Mouse (Mus musculus) kidney, adult 2 months (tissue): Measurements from ENCODE around the gene Iqsec1. TPM values are rescaled to one million over a fixed set of nuclear protein-coding genes. Genes with fewer than 3 reads are reported as not detected.

Source experiments
- DNase-seq: peaks from one replicate; pipeline ENCODE4 v3.0.0; 2021
- H3K27ac ChIP-seq: fragments of 200-500 bp; 2 replicates; pipeline ENCODE4 v1.5.1; 2012; ENCODE audit warnings: low read depth, low read length, control low read depth, inconsistent platforms; ENCODE audit not compliant: insufficient read depth
- H3K27me3 ChIP-seq: fragments of 200-500 bp; replicated peaks from 2 replicates; pipeline ENCODE4 v1.6.1; 2012; ENCODE audit warnings: mild to moderate bottlenecking, moderate library complexity, low read length, inconsistent platforms; ENCODE audit not compliant: control insufficient read depth, insufficient read depth
- H3K36me3 ChIP-seq: fragments of 200-500 bp; 2 replicates; pipeline ENCODE4 v1.6.1; 2012; ENCODE audit warnings: mild to moderate bottlenecking, moderate library complexity, low read length, inconsistent platforms; ENCODE audit not compliant: control insufficient read depth, insufficient read depth
- H3K4me1 ChIP-seq: fragments of 200-500 bp; 2 replicates; pipeline ENCODE4 v1.6.1; 2011; ENCODE audit warnings: low read length; ENCODE audit not compliant: control insufficient read depth, insufficient read depth
- H3K4me3 ChIP-seq: fragments of 200-500 bp; 2 replicates; pipeline ENCODE4 v1.5.1; 2011; ENCODE audit warnings: mild to moderate bottlenecking, low read depth, low read length, control low read depth; ENCODE audit not compliant: insufficient read depth
- CTCF ChIP-seq: fragments of 200-500 bp; conservative IDR thresholded peaks from 2 replicates; pipeline ENCODE4 v1.5.1; 2011; ENCODE audit warnings: low read depth, mild to moderate bottlenecking, control low read depth, low read length, moderate library complexity, mixed read lengths; ENCODE audit not compliant: insufficient read depth, insufficient read length
- POLR2A ChIP-seq: fragments of 200-500 bp; IDR thresholded peaks from one replicate; pipeline ENCODE4 v1.6.1; 2011; ENCODE audit warnings: low read depth, low read length, control low read depth
- WGBS: fragments of 180-500 bp; shearing (Covaris S2); methylation state at CpG from one replicate; pipeline ENCODE4 v1.1.7; 2018; 5-methylcytosine and 5-hydroxymethylcytosine counted together
- polyA plus RNA-seq: library from polyadenylated mRNA; depleted of rRNA; stranded (reverse); fragments of >200 nt; gene quantifications from 2 replicates; pipeline ENCODE4 v1.2.3, GENCODE M21; 2012

Iqsec1 gene
- polyA plus RNA-seq, 1 experiment: 149 TPM

GRCm38 (mm10) chr6:90688742-90689141 lies 299.7 kb downstream of the Iqsec1 start:
- peak; percentile 50 for DNase-seq
- Histone ChIP-seq H3K27ac (0 out of 2 replicates have a peak overlapping the region, but pooled peaks have one; percentile 2), H3K36me3 (peaks cover 2% of the 10 kb centered on the region; the same call in 1 of the 2 replicates), H3K4me3 (no peak overlapping the region), H3K4me1 (peaks cover 15% of the 10 kb centered on the region), H3K27me3 (no peaks in the 10 kb centered on the region)
- WGBS: 27% methylated on average over 3 of the region's 3 CpGs
- no peak for TF ChIP-seq POLR2A
- no peak for TF ChIP-seq CTCF

GRCm38 (mm10) chr6:90688003-90688402 lies 300.5 kb downstream of the Iqsec1 start:
- Histone ChIP-seq H3K4me1 (peaks cover 20% of the 10 kb centered on the region), H3K36me3 (peaks cover 2% of the 10 kb centered on the region; the same call in 1 of the 2 replicates), H3K27me3 (no peaks in the 10 kb centered on the region), H3K4me3 (no peak overlapping the region), H3K27ac (no peak overlapping the region)
- TF ChIP-seq CTCF (no peak), POLR2A (no peak)
- WGBS: 95% methylated on average over 6 of the region's 6 CpGs
- DNase-seq: no peak

DNA sequence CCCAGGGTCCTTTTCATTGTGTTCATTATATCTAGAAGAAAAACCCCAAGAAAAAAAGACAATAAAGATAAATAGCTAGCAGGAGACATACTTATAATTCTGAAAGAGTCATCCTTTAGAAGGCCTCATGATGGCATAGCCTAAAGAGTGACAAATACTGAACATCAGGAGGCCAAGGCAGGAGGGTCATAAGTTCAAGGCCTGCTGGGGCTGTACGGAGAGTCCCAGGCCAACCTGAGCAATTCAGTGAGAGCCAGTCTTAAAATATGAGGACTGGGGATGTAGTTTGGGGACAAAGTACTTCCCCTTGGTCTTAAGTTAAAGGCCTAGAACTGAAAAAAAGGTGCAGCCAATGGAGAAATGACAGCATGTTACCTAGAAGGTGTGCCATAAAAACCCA lies 301.7 kb downstream of the Iqsec1 start:
- WGBS: 58% methylated on average over 1 of the region's 1 CpGs
- DNase-seq: no peak
- H3K36me3 ChIP-seq: peaks cover 2% of the 10 kb centered on the region; the same call in 1 of the 2 replicates

GRCm38 (mm10) chr6:90683831-90684532 lies 304.5 kb downstream of the Iqsec1 start:
- WGBS: 58% methylated on average over 3 of the region's 3 CpGs
- no peak overlapping the region for H3K27ac ChIP-seq

More for the DNA sequence above, 301.7 kb downstream of the Iqsec1 start:
- Histone ChIP-seq H3K4me1 (peaks cover 20% of the 10 kb centered on the region), H3K27me3 (no peaks in the 10 kb centered on the region), H3K4me3 (no peak overlapping the region), H3K27ac (no peak overlapping the region)
- TF ChIP-seq POLR2A (no peak), CTCF (no peak)

DNA sequence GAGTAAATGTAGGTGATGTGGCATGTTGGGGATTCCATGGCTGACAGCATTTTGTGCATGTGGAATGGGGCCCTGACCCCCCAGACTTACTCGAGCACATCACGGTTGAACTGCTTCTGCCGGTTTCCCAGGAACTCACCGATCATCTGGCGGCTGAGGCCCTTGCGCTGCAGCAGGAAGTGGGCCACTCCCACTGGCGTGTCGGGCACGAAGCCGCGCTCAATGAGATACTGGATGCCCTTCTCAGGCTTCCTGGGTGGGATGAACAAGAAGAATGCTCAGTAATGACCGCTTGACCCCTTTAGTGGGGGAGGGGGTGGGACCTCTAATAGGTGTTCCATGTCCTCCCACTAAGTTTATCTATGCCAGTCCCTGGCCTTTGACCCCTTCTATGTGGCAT lies 308.1 kb downstream of the Iqsec1 start:
- H3K4me3 ChIP-seq: no peak overlapping the region
- peak; percentile 24 for DNase-seq
- peaks cover 5% of the 10 kb centered on the region; the same call in 1 of the 2 replicates for H3K36me3 ChIP-seq
- TF ChIP-seq CTCF (no peak), POLR2A (no peak)
- no peak overlapping the region; the same call in 1 of the 2 replicates for H3K27ac ChIP-seq
- no peaks in the 10 kb centered on the region for H3K27me3 ChIP-seq
- H3K4me1 ChIP-seq: peaks cover 21% of the 10 kb centered on the region
- WGBS: 42% methylated on average over 12 of the region's 12 CpGs

More at GRCm38 (mm10) chr6:90683831-90684532, 304.5 kb downstream of the Iqsec1 start:
- peak; percentile 54 for DNase-seq
- TF ChIP-seq CTCF (no peak; the same call in 1 of the 2 replicates), POLR2A (no peak)
- Histone ChIP-seq H3K4me1 (peaks cover 20% of the 10 kb centered on the region), H3K36me3 (no peaks in the 10 kb centered on the region), H3K27me3 (no peaks in the 10 kb centered on the region), H3K4me3 (no peak overlapping the region)

GRCm38 (mm10) chr6:90678759-90679158 lies 309.7 kb downstream of the Iqsec1 start:
- Histone ChIP-seq H3K4me1 (peaks cover 10% of the 10 kb centered on the region), H3K36me3 (peaks cover 5% of the 10 kb centered on the region; the same call in 1 of the 2 replicates), H3K27ac (peak overlapping the region; percentile 36; the same call in 1 of the 2 replicates), H3K27me3 (no peaks in the 10 kb centered on the region), H3K4me3 (no peak overlapping the region)
- 67% methylated on average over 4 of the region's 4 CpGs for WGBS
- DNase-seq: peak; percentile 71
- TF ChIP-seq CTCF: no peak
- no peak for TF ChIP-seq POLR2A

DNA sequence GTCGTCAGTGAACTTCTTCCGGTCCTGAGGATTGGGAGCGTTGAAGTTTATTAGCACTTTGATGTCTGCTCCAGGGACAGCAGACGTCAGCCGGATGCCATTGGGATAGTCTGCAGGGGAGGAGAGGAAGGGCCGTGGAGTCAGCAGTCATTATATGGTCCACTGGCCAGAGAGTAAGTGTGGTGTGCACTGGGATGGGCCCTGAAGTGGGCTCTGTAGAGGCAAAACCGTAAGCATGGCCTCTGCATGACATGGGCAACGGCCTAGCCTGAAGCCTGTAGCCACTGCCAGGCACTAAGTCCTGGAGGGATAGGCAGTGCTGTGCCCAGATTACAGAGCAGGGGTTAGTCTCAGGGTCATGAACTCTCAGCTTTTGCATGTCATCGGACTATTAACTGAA lies 319.8 kb downstream of the Iqsec1 start:
- Histone ChIP-seq H3K4me1 (no peaks in the 10 kb centered on the region), H3K4me3 (no peak overlapping the region), H3K27me3 (no peaks in the 10 kb centered on the region), H3K27ac (no peak overlapping the region), H3K36me3 (peaks cover 2% of the 10 kb centered on the region; the same call in 1 of the 2 replicates)
- 45% methylated on average over 9 of the region's 9 CpGs for WGBS
- TF ChIP-seq CTCF: no peak
- no peak for TF ChIP-seq POLR2A
- no peak for DNase-seq
